Mouse (Mus musculus) midbrain, embryonic 12.5 days (tissue): Measurements from ENCODE around the gene Apaf1. TPM values are rescaled to one million over a fixed set of nuclear protein-coding genes. Genes with fewer than 3 reads are reported as not detected.

Experiments
- ATAC-seq: fragments of 200-750 bp; cut with Nextera tagmentation; 2 replicates; pipeline ENCODE4 v1.8.0; 2017; ENCODE audit warnings: low read depth, moderate TSS enrichment, moderate library complexity; ENCODE audit not compliant: low FRiP score
- H3K27ac ChIP-seq: fragments of 300-500 bp; sonication (generic); replicated peaks from 2 replicates; pipeline ENCODE4 v1.5.1; 2016; ENCODE audit warnings: mild to moderate bottlenecking
- H3K27me3 ChIP-seq: fragments of 300-500 bp; sonication (generic); 2 replicates; pipeline ENCODE4 v1.6.1; 2016; ENCODE audit warnings: mild to moderate bottlenecking
- H3K36me3 ChIP-seq: fragments of 300-500 bp; sonication (generic); 2 replicates; pipeline ENCODE4 v1.6.1; 2016
- H3K4me1 ChIP-seq: fragments of 300-500 bp; sonication (generic); 2 replicates; pipeline ENCODE4 v1.6.1; 2016
- H3K4me2 ChIP-seq: fragments of 300-500 bp; sonication (generic); replicated peaks from 2 replicates; pipeline ENCODE4 v1.6.1; 2016; ENCODE audit warnings: mild to moderate bottlenecking, moderate library complexity
- H3K4me3 ChIP-seq: fragments of 300-500 bp; sonication (generic); 2 replicates; pipeline ENCODE4 v1.5.1; 2016; ENCODE audit warnings: mild to moderate bottlenecking
- H3K9ac ChIP-seq: fragments of 300-500 bp; sonication (generic); replicated peaks from 2 replicates; pipeline ENCODE4 v1.6.1; 2016; ENCODE audit warnings: mild to moderate bottlenecking, moderate library complexity
- H3K9me3 ChIP-seq: fragments of 300-500 bp; sonication (generic); 2 replicates; pipeline ENCODE4 v1.6.1; 2016; ENCODE audit warnings: mild to moderate bottlenecking
- WGBS: fragments of 180-500 bp; shearing (Covaris S2); methylation state at CpG from one replicate; pipeline ENCODE4 v1.1.7; 2016; 5-methylcytosine and 5-hydroxymethylcytosine counted together
- polyA plus RNA-seq: library from polyadenylated mRNA; unstranded; fragments of >200 nt; fragmentation: Nextera tagmentation; extraction: Ambion mirVana; gene quantifications from 2 replicates; pipeline ENCODE4 v1.2.1, GENCODE M21; 2016

Apaf1 gene
- polyA plus RNA-seq, 1 experiment from 2014 or later, result 33.3 TPM

- H3K36me3 ChIP-seq, result no peaks in the 10 kb centered on the region
- H3K4me3 ChIP-seq, result peak overlapping the region; percentile 46
- peak overlapping the region; percentile 55 for H3K9ac ChIP-seq
- WGBS, result 2% methylated on average over 71 of the region's 72 CpGs
- peak; percentile 68 for ATAC-seq
- H3K27ac ChIP-seq, result no peak overlapping the region
- H3K27me3 ChIP-seq, result peaks cover 44% of the 10 kb centered on the region
- no peaks in the 10 kb centered on the region for H3K9me3 ChIP-seq
- peak overlapping the region; percentile 74 for H3K4me2 ChIP-seq
- peaks cover 24% of the 10 kb centered on the region for H3K4me1 ChIP-seq
Observed at GRCm38 (mm10) chr10:90969355-90970174, 113.0 kb downstream of the Apaf1 start.

DNA sequence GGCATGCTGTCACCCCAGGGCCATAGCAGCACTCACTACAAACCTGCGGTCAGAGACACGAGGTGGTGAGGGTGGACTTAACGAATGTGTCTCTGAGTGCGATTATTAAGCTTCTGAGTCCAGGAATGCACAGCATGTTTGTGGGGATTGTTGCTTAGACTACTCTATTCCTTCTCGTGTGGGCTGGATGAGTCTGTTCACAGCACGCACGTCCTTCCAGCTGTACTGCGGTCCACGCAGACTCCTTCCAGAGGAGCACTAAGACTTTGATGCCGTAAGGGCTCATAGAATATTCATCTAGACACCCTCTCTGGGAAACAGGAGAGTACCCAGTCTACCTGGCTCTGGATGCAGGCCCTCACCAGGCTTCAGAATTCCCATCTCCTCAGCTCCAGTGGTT, 114.3 kb downstream of the Apaf1 start:
- 88% methylated on average over 10 of the region's 10 CpGs for WGBS
- ATAC-seq, result no peak
- Histone ChIP-seq H3K36me3 (no peaks in the 10 kb centered on the region), H3K27ac (no peak overlapping the region), H3K9ac (no peak overlapping the region), H3K4me1 (peaks cover 30% of the 10 kb centered on the region), H3K4me3 (no peak overlapping the region), H3K27me3 (peaks cover 44% of the 10 kb centered on the region), H3K9me3 (no peaks in the 10 kb centered on the region), H3K4me2 (no peak overlapping the region)

- no peak overlapping the region for H3K4me3 ChIP-seq
- no peaks in the 10 kb centered on the region for H3K36me3 ChIP-seq
- peaks cover 30% of the 10 kb centered on the region for H3K4me1 ChIP-seq
- ATAC-seq, result no peak
- H3K27me3 ChIP-seq, result peaks cover 44% of the 10 kb centered on the region
- no peak overlapping the region for H3K27ac ChIP-seq
- H3K9me3 ChIP-seq, result no peaks in the 10 kb centered on the region
- H3K9ac ChIP-seq, result no peak overlapping the region
- no peak overlapping the region for H3K4me2 ChIP-seq
- WGBS, result 28% methylated on average over 9 of the region's 9 CpGs
Observed at GRCm38 (mm10) chr10:90966821-90967220, 115.7 kb downstream of the Apaf1 start.

DNA sequence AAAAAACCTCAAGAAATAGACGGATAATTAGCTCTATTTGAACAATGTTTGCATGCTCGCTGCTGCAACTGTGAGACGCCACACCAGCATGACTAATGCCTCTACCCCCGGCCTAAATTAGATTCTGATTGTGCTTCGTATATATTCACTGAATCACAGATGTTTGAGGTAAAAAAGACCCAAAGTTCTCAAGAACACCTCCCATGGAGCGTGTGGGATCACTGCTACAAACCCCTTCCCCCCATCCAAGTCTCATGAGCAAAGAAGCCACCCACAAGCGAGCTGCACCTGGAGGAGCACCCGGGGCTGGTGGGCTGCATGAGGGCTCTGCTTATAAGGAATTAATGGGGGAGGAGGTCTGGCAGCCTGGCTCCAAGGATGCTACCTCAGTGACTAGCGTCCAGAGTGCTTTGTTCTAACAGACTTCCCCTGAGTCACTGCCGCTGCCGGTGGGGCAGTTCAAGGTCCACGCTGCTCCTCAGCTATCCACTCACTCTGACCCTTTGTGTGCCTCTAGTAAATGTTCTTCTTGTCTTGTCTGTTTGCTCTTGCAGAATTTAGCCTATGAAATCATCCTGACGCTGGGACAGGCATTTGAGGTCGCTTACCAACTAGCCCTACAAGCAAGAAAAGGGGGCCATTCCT, 116.8 kb downstream of the Apaf1 start:
- H3K4me2 ChIP-seq, result no peak overlapping the region
- 57% methylated on average over 14 of the region's 14 CpGs for WGBS
- H3K4me3 ChIP-seq, result no peak overlapping the region
- ATAC-seq, result no peak
- no peak overlapping the region for H3K27ac ChIP-seq
- peaks cover 44% of the 10 kb centered on the region for H3K27me3 ChIP-seq
- H3K4me1 ChIP-seq, result peaks cover 30% of the 10 kb centered on the region
- H3K36me3 ChIP-seq, result no peaks in the 10 kb centered on the region
- H3K9ac ChIP-seq, result no peak overlapping the region
- H3K9me3 ChIP-seq, result no peaks in the 10 kb centered on the region

DNA sequence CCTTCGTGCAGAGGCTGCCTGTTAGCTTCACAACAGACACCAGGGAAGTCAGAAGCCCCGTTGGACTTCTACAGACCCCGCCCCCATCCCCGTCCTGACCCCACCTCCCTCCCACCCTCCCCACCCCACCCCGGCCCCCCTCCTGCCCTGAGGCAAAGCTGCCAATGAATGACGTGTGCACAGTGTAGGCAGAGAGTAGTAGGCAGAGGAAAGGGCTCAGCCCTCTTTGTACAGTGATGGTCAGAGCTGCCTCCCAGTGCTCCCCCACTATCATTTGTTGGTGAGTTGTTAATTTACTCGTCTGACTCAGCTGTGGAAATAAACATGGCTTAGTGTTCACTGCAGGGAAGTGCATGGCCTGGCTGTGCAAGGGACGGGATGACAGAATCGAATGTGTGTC, 118.1 kb downstream of the Apaf1 start:
- Histone ChIP-seq H3K36me3 (no peaks in the 10 kb centered on the region), H3K4me3 (no peak overlapping the region), H3K4me2 (no peak overlapping the region), H3K9me3 (no peaks in the 10 kb centered on the region), H3K27ac (no peak overlapping the region), H3K4me1 (peaks cover 23% of the 10 kb centered on the region), H3K9ac (no peak overlapping the region), H3K27me3 (peaks cover 34% of the 10 kb centered on the region)
- peak; percentile 50; the same call in 1 of the 2 replicates for ATAC-seq
- WGBS, result 32% methylated on average over 9 of the region's 9 CpGs

- Histone ChIP-seq H3K4me1 (0 out of 2 replicates have a peak, but pooled peaks cover 6% of the 10 kb centered on the region), H3K4me2 (no peak overlapping the region), H3K9ac (no peak overlapping the region), H3K36me3 (no peaks in the 10 kb centered on the region), H3K27ac (no peak overlapping the region), H3K9me3 (no peaks in the 10 kb centered on the region), H3K27me3 (no peaks in the 10 kb centered on the region), H3K4me3 (no peak overlapping the region)
- no peak for ATAC-seq
- 79% methylated on average over 7 of the region's 7 CpGs for WGBS
Observed at GRCm38 (mm10) chr10:90960374-90960773, 122.2 kb downstream of the Apaf1 start.

- H3K27ac ChIP-seq, result no peak overlapping the region
- no peak overlapping the region for H3K4me3 ChIP-seq
- no peak overlapping the region for H3K9ac ChIP-seq
- no peak for ATAC-seq
- H3K4me1 ChIP-seq, result no peaks in the 10 kb centered on the region
- no peaks in the 10 kb centered on the region for H3K9me3 ChIP-seq
- H3K4me2 ChIP-seq, result no peak overlapping the region
- H3K36me3 ChIP-seq, result no peaks in the 10 kb centered on the region
- H3K27me3 ChIP-seq, result no peaks in the 10 kb centered on the region
- 85% methylated on average over 6 of the region's 6 CpGs for WGBS
Observed at GRCm38 (mm10) chr10:90953821-90954220, 128.7 kb downstream of the Apaf1 start.

GRCm38 (mm10) chr10:90953103-90953709, 129.4 kb downstream of the Apaf1 start:
- Histone ChIP-seq H3K9me3 (no peaks in the 10 kb centered on the region), H3K9ac (no peak overlapping the region), H3K4me1 (no peaks in the 10 kb centered on the region), H3K27ac (no peak overlapping the region), H3K36me3 (no peaks in the 10 kb centered on the region), H3K4me2 (no peak overlapping the region), H3K4me3 (no peak overlapping the region), H3K27me3 (no peaks in the 10 kb centered on the region)
- WGBS, result 91% methylated on average over 15 of the region's 15 CpGs
- ATAC-seq, result no peak

DNA sequence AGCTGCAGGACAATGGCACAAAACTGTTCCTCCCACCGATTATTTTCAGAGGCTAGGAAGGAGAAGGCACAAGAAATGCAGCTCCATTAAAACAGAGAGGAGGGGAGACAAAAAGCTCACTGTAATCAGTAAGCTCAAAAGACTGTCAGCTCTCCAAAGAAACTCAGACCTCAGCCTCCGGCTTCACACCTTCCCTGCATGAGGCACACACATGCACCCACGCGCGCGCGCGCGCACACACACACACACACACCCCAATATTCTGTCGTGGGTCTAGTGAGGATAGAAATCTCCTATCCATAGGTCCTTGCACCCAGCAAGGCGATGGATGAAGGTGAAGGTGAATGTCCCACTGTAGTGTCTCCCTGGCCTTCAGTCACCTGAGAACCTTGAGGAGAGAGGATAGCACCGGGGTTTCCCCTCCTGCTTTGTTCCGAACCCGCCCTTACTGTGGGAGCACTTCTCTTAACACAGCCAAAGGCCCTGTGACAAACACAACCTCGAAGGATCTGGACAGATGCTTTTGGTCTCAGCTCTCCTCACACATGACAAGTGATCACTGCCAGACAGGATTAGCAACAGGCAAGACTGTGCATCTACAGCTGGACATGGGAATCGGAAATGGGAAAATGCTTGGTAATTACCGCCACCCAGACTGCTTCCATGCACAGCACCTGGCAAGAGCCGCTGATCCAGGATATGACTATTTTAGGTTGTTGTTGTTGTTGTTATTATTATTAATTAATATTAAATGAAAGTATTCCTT, 134.8 kb downstream of the Apaf1 start:
- H3K4me1 ChIP-seq, result no peaks in the 10 kb centered on the region
- no peak overlapping the region for H3K9ac ChIP-seq
- no peak overlapping the region for H3K4me2 ChIP-seq
- H3K27me3 ChIP-seq, result no peaks in the 10 kb centered on the region
- H3K36me3 ChIP-seq, result no peaks in the 10 kb centered on the region
- H3K4me3 ChIP-seq, result no peak overlapping the region
- H3K27ac ChIP-seq, result no peak overlapping the region
- H3K9me3 ChIP-seq, result peaks cover 6% of the 10 kb centered on the region; the same call in 1 of the 2 replicates
- ATAC-seq, result no peak
- WGBS, result 92% methylated on average over 18 of the region's 18 CpGs

- H3K4me3 ChIP-seq, result no peak overlapping the region
- H3K9ac ChIP-seq, result no peak overlapping the region
- WGBS, result 87% methylated on average over 6 of the region's 6 CpGs
- H3K9me3 ChIP-seq, result peaks cover 6% of the 10 kb centered on the region; the same call in 1 of the 2 replicates
- H3K4me1 ChIP-seq, result no peaks in the 10 kb centered on the region
- ATAC-seq, result no peak
- no peak overlapping the region for H3K4me2 ChIP-seq
- H3K27me3 ChIP-seq, result no peaks in the 10 kb centered on the region
- H3K27ac ChIP-seq, result no peak overlapping the region
- no peaks in the 10 kb centered on the region for H3K36me3 ChIP-seq
Observed at GRCm38 (mm10) chr10:90947043-90947442, 135.5 kb downstream of the Apaf1 start.

DNA sequence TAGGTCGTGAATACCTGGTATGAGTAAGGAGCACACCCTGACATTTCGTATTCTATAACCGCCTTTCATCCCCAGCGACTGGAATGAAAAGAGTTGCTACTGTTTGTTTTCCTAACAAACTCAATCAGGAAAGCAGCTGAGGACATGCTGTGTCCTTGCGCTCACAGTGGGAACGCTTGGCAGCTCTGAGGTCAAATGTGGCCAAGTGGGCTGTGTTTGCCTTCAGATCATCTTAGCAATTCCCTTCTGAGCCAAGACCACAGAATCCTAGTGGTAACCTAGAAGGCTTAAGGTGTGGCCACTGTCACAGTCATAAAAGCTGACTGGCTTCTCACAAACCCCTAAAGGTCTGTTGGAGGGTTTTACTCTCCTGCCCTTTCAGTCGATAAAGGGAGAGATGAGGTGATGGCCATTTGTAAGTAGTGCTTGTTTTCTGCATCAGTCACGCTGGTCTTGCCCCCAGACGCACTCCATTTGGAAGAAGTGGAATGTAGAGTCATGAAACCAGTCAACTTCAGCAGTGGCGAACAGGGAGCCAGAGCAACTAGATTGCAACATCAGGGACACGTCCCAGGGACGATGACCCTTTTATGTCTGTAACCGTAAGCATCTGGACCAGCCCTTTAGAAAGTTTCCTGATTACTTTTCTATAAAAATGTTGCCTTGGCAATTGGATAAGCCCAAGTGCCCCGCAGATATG, 140.4 kb downstream of the Apaf1 start:
- peaks cover 6% of the 10 kb centered on the region; the same call in 1 of the 2 replicates for H3K9me3 ChIP-seq
- 81% methylated on average over 14 of the region's 14 CpGs for WGBS

More for the DNA sequence above, 140.4 kb downstream of the Apaf1 start:
- Histone ChIP-seq H3K27ac (no peak overlapping the region), H3K4me3 (no peak overlapping the region), H3K4me2 (no peak overlapping the region), H3K9ac (no peak overlapping the region), H3K27me3 (no peaks in the 10 kb centered on the region), H3K4me1 (no peaks in the 10 kb centered on the region), H3K36me3 (no peaks in the 10 kb centered on the region)
- no peak for ATAC-seq
